Mouse (Mus musculus): Measurements from ENCODE around the gene Pgm1. TPM values are rescaled to one million over a fixed set of nuclear protein-coding genes. Genes with fewer than 3 reads are reported as not detected.
A peak's percentile ranks its signal among the peaks of the same experiment; 100 is the strongest.

Gene Pgm1
- polyA plus RNA-seq, 1 experiment from 2014 or later: 89.5 TPM

GRCm38 (mm10) chr4:99974375-99974774 is 45.2 kb downstream of the Pgm1 start:
- no peaks in the 10 kb centered on the region for H3K9me3 ChIP-seq (ENCODE audit: low read length)
- H3K27me3 ChIP-seq (ENCODE audit: insufficient read depth, low read length): no peaks in the 10 kb centered on the region
- 67% methylated on average over 5 of the region's 5 CpGs for WGBS
- H3K4me2 ChIP-seq (replicated peaks; ENCODE audit: low read depth, low read length): no peak overlapping the region
- H3K36me3 ChIP-seq (ENCODE audit: insufficient read depth, low read length): 0 out of 2 replicates have a peak, but pooled peaks cover 11% of the 10 kb centered on the region
- H3K9ac ChIP-seq (replicated peaks; ENCODE audit: low read length): no peak overlapping the region
- no peaks in the 10 kb centered on the region; the same call in 1 of the 2 replicates for H3K4me1 ChIP-seq (ENCODE audit: insufficient read depth, low read length)
- H3K27ac ChIP-seq (ENCODE audit: low read length): no peak overlapping the region
- no peak for ATAC-seq (ENCODE audit: low FRiP score, low TSS enrichment)
- no peak overlapping the region for H3K4me3 ChIP-seq (ENCODE audit: low read length)

GRCm38 (mm10) chr4:99979326-99979725 is 50.1 kb downstream of the Pgm1 start:
- H3K4me2 ChIP-seq (replicated peaks; ENCODE audit: low read depth, low read length): no peak overlapping the region
- WGBS: 89% methylated on average over 5 of the region's 5 CpGs
- no peak overlapping the region for H3K9ac ChIP-seq (replicated peaks; ENCODE audit: low read length)
- no peaks in the 10 kb centered on the region for H3K4me1 ChIP-seq (ENCODE audit: insufficient read depth, low read length)
- no peak overlapping the region for H3K4me3 ChIP-seq (ENCODE audit: low read length)
- H3K27me3 ChIP-seq (ENCODE audit: insufficient read depth, low read length): no peaks in the 10 kb centered on the region
- no peaks in the 10 kb centered on the region for H3K9me3 ChIP-seq (ENCODE audit: low read length)
- no peak for ATAC-seq (ENCODE audit: low FRiP score, low TSS enrichment)
- H3K36me3 ChIP-seq (ENCODE audit: insufficient read depth, low read length): 0 out of 2 replicates have a peak, but pooled peaks cover 5% of the 10 kb centered on the region
- H3K27ac ChIP-seq (ENCODE audit: low read length): no peak overlapping the region

- Histone ChIP-seq H3K36me3 (ENCODE audit: insufficient read depth, low read length) (0 out of 2 replicates have a peak, but pooled peaks cover 5% of the 10 kb centered on the region), H3K4me3 (ENCODE audit: low read length) (no peak overlapping the region), H3K4me2 (replicated peaks; ENCODE audit: low read depth, low read length) (no peak overlapping the region), H3K27me3 (ENCODE audit: insufficient read depth, low read length) (no peaks in the 10 kb centered on the region), H3K9me3 (ENCODE audit: low read length) (no peaks in the 10 kb centered on the region), H3K9ac (replicated peaks; ENCODE audit: low read length) (no peak overlapping the region), H3K27ac (ENCODE audit: low read length) (no peak overlapping the region), H3K4me1 (ENCODE audit: insufficient read depth, low read length) (peaks cover 6% of the 10 kb centered on the region; the same call in 1 of the 2 replicates)
- 88% methylated on average over 2 of the region's 2 CpGs for WGBS
- ATAC-seq (ENCODE audit: low FRiP score, low TSS enrichment): no peak
Observed at GRCm38 (mm10) chr4:99981216-99981615, 52.0 kb downstream of the Pgm1 start.

GRCm38 (mm10) chr4:99983652-99984368 is 54.6 kb downstream of the Pgm1 start:
- no peaks in the 10 kb centered on the region for H3K27me3 ChIP-seq (ENCODE audit: insufficient read depth, low read length)
- no peak overlapping the region for H3K27ac ChIP-seq (ENCODE audit: low read length)
- H3K9ac ChIP-seq (replicated peaks; ENCODE audit: low read length): no peak overlapping the region
- peaks cover 18% of the 10 kb centered on the region; the same call in 1 of the 2 replicates for H3K4me1 ChIP-seq (ENCODE audit: insufficient read depth, low read length)
- H3K4me3 ChIP-seq (ENCODE audit: low read length): no peak overlapping the region
- H3K4me2 ChIP-seq (replicated peaks; ENCODE audit: low read depth, low read length): no peak overlapping the region
- no peak for ATAC-seq (ENCODE audit: low FRiP score, low TSS enrichment)
- H3K36me3 ChIP-seq (ENCODE audit: insufficient read depth, low read length): 0 out of 2 replicates have a peak, but pooled peaks cover 5% of the 10 kb centered on the region
- no peaks in the 10 kb centered on the region for H3K9me3 ChIP-seq (ENCODE audit: low read length)
- 74% methylated on average over 13 of the region's 13 CpGs for WGBS

- peaks cover 20% of the 10 kb centered on the region; the same call in 1 of the 2 replicates for H3K4me1 ChIP-seq (ENCODE audit: insufficient read depth, low read length)
- 0 out of 2 replicates have a peak, but pooled peaks cover 5% of the 10 kb centered on the region for H3K36me3 ChIP-seq (ENCODE audit: insufficient read depth, low read length)
- H3K9me3 ChIP-seq (ENCODE audit: low read length): no peaks in the 10 kb centered on the region
- H3K27me3 ChIP-seq (ENCODE audit: insufficient read depth, low read length): no peaks in the 10 kb centered on the region
- WGBS: 82% methylated on average over 7 of the region's 7 CpGs
- ATAC-seq (ENCODE audit: low FRiP score, low TSS enrichment): no peak
- no peak overlapping the region for H3K4me2 ChIP-seq (replicated peaks; ENCODE audit: low read depth, low read length)
- H3K9ac ChIP-seq (replicated peaks; ENCODE audit: low read length): no peak overlapping the region
- no peak overlapping the region for H3K4me3 ChIP-seq (ENCODE audit: low read length)
- H3K27ac ChIP-seq (ENCODE audit: low read length): no peak overlapping the region
Observed at GRCm38 (mm10) chr4:99984369-99984752, 55.1 kb downstream of the Pgm1 start.

GRCm38 (mm10) chr4:99985086-99985485 is 55.9 kb downstream of the Pgm1 start:
- H3K9ac ChIP-seq (replicated peaks; ENCODE audit: low read length): no peak overlapping the region
- WGBS: 78% methylated on average over 7 of the region's 7 CpGs

GRCm38 (mm10) chr4:99985631-99986030 is 56.4 kb downstream of the Pgm1 start:
- H3K4me2 ChIP-seq (replicated peaks; ENCODE audit: low read depth, low read length): no peak overlapping the region
- H3K4me3 ChIP-seq (ENCODE audit: low read length): no peak overlapping the region
- H3K9me3 ChIP-seq (ENCODE audit: low read length): no peaks in the 10 kb centered on the region
- peaks cover 20% of the 10 kb centered on the region; the same call in 1 of the 2 replicates for H3K4me1 ChIP-seq (ENCODE audit: insufficient read depth, low read length)
- H3K27ac ChIP-seq (ENCODE audit: low read length): 0 out of 2 replicates have a peak overlapping the region, but pooled peaks have one; percentile 12
- no peak for ATAC-seq (ENCODE audit: low FRiP score, low TSS enrichment)
- no peaks in the 10 kb centered on the region for H3K27me3 ChIP-seq (ENCODE audit: insufficient read depth, low read length)
- 40% methylated on average over 12 of the region's 12 CpGs for WGBS
- 0 out of 2 replicates have a peak, but pooled peaks cover 5% of the 10 kb centered on the region for H3K36me3 ChIP-seq (ENCODE audit: insufficient read depth, low read length)
- H3K9ac ChIP-seq (replicated peaks; ENCODE audit: low read length): no peak overlapping the region

More at GRCm38 (mm10) chr4:99985086-99985485, 55.9 kb downstream of the Pgm1 start:
- H3K36me3 ChIP-seq (ENCODE audit: insufficient read depth, low read length): 0 out of 2 replicates have a peak, but pooled peaks cover 5% of the 10 kb centered on the region
- ATAC-seq (ENCODE audit: low FRiP score, low TSS enrichment): no peak
- H3K4me1 ChIP-seq (ENCODE audit: insufficient read depth, low read length): peaks cover 20% of the 10 kb centered on the region; the same call in 1 of the 2 replicates
- H3K9me3 ChIP-seq (ENCODE audit: low read length): no peaks in the 10 kb centered on the region
- H3K27ac ChIP-seq (ENCODE audit: low read length): 0 out of 2 replicates have a peak overlapping the region, but pooled peaks have one; percentile 12
- no peak overlapping the region for H3K4me2 ChIP-seq (replicated peaks; ENCODE audit: low read depth, low read length)
- no peaks in the 10 kb centered on the region for H3K27me3 ChIP-seq (ENCODE audit: insufficient read depth, low read length)
- no peak overlapping the region for H3K4me3 ChIP-seq (ENCODE audit: low read length)

- Histone ChIP-seq H3K27me3 (ENCODE audit: insufficient read depth, low read length) (no peaks in the 10 kb centered on the region), H3K4me2 (replicated peaks; ENCODE audit: low read depth, low read length) (no peak overlapping the region), H3K36me3 (ENCODE audit: insufficient read depth, low read length) (0 out of 2 replicates have a peak, but pooled peaks cover 3% of the 10 kb centered on the region), H3K9me3 (ENCODE audit: low read length) (no peaks in the 10 kb centered on the region), H3K4me3 (ENCODE audit: low read length) (no peak overlapping the region), H3K9ac (replicated peaks; ENCODE audit: low read length) (no peak overlapping the region), H3K4me1 (ENCODE audit: insufficient read depth, low read length) (peaks cover 20% of the 10 kb centered on the region; the same call in 1 of the 2 replicates), H3K27ac (ENCODE audit: low read length) (no peak overlapping the region)
- WGBS: 66% methylated on average over 10 of the region's 10 CpGs
- no peak; the same call in 1 of the 2 replicates for ATAC-seq (ENCODE audit: low FRiP score, low TSS enrichment)
Observed at GRCm38 (mm10) chr4:99986609-99987008, 57.4 kb downstream of the Pgm1 start.

- Histone ChIP-seq H3K36me3 (ENCODE audit: insufficient read depth, low read length) (no peaks in the 10 kb centered on the region), H3K27me3 (ENCODE audit: insufficient read depth, low read length) (no peaks in the 10 kb centered on the region), H3K9me3 (ENCODE audit: low read length) (no peaks in the 10 kb centered on the region), H3K9ac (replicated peaks; ENCODE audit: low read length) (no peak overlapping the region), H3K4me2 (replicated peaks; ENCODE audit: low read depth, low read length) (no peak overlapping the region), H3K4me1 (ENCODE audit: insufficient read depth, low read length) (peaks cover 20% of the 10 kb centered on the region; the same call in 1 of the 2 replicates), H3K27ac (ENCODE audit: low read length) (no peak overlapping the region), H3K4me3 (ENCODE audit: low read length) (no peak overlapping the region)
- ATAC-seq (ENCODE audit: low FRiP score, low TSS enrichment): no peak
- 50% methylated on average over 7 of the region's 7 CpGs for WGBS
Observed at GRCm38 (mm10) chr4:99988771-99989170, 59.6 kb downstream of the Pgm1 start.

- WGBS: 50% methylated on average over 5 of the region's 5 CpGs
Observed at GRCm38 (mm10) chr4:100000971-100001370, 71.8 kb downstream of the Pgm1 start.

More at GRCm38 (mm10) chr4:100000971-100001370, 71.8 kb downstream of the Pgm1 start:
- H3K27ac ChIP-seq (ENCODE audit: low read length): peak overlapping the region; percentile 14; the same call in 1 of the 2 replicates
- H3K27me3 ChIP-seq (ENCODE audit: insufficient read depth, low read length): no peaks in the 10 kb centered on the region
- H3K9ac ChIP-seq (replicated peaks; ENCODE audit: low read length): no peak overlapping the region
- ATAC-seq (ENCODE audit: low FRiP score, low TSS enrichment): no peak
- H3K4me1 ChIP-seq (ENCODE audit: insufficient read depth, low read length): 0 out of 2 replicates have a peak, but pooled peaks cover 8% of the 10 kb centered on the region
- H3K9me3 ChIP-seq (ENCODE audit: low read length): no peaks in the 10 kb centered on the region
- no peak overlapping the region for H3K4me2 ChIP-seq (replicated peaks; ENCODE audit: low read depth, low read length)
- no peak overlapping the region for H3K4me3 ChIP-seq (ENCODE audit: low read length)
- H3K36me3 ChIP-seq (ENCODE audit: insufficient read depth, low read length): no peaks in the 10 kb centered on the region
